Mouse (Mus musculus) frontal cortex, adult (tissue): ENCODE measurements around the gene Ripor2.
A peak's percentile ranks its signal among the peaks of the same experiment; 100 is the strongest.

Experiments
- ATAC-seq: cut with Nextera tagmentation; 2 replicates; pipeline ENCODE4 v1.9.2; 2017; ENCODE audit warnings: mild to moderate bottlenecking, moderate library complexity, mixed read lengths; ENCODE audit not compliant: low TSS enrichment

The Ripor2 gene

GRCm38 (mm10) chr13:24581833-24582232, at the start of gene Ripor2:
Ripor2 (plus strand) TSS chr13:24582189.
- ATAC-seq, result no peak

DNA sequence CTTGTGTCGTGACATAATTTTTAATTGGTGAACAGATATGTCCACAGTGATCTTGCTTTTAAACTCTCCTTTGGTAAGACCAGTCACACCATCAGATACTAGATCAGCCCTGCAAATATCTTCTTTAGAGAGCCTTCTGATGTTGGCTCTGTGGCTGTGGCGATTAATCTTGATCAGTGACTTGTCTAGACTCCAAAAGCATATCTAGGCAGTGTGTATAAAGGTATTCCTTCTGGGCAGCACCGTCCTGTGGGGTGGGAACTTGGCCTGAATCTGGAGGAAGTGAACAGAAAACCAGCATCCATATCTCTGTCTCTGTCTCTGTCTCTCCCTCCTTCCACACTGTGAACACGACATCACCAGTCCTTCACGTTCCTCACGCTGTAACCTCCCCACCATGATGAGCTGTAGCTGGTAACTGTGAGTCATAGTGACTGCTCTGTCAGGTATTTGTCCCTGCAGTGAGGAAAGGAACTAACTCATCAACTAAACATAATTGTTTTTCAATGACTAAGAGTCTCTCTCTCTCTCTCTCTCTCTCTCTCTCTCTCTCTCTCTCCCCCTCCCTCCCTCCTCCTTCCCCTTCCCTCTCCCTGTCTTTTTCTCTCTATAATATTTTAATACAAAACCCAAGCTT, 45.3 kb upstream of the Ripor2 start:
- no peak for ATAC-seq

- ATAC-seq, result no peak
Observed at GRCm38 (mm10) chr13:24538012-24538411, 44.0 kb upstream of the Ripor2 start.

DNA sequence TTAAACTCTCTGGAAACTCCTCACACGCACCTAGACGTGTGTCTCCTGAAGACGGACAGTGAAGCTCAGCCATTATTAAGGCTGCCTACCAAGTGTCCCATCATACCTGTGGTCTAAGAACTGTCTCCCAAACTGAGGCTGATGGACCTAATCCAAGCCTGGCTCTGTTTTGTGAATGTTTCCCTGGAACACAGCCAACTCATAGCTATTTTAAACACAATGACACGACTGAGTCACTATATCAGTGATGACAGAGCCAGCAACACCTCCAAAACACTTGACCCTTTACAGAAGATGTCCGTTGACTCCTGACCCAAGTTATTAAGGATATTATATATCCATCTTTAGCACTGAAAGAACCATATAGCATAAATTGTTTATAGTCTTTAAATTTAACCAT, 43.0 kb upstream of the Ripor2 start:
- ATAC-seq, result no peak

DNA sequence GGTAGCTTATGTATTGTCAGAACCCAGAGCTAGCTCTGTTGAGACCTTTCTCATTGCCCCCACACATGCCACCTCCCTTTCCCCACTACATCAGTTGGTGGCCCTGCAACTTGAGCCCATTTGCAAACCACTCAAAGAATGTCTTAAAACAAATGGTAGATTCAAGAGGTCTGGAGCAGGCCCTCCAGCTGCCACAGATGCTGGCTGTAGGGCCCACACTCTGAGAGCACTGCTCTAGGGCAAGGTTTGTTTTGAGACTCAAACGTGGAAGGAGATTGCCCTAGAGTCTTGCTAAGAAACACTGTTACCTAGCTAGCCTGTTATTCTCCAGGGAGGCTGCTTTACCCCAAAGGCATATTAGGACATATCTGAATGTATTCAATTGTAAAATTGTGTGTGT, 36.3 kb upstream of the Ripor2 start:
- ATAC-seq, result no peak

DNA sequence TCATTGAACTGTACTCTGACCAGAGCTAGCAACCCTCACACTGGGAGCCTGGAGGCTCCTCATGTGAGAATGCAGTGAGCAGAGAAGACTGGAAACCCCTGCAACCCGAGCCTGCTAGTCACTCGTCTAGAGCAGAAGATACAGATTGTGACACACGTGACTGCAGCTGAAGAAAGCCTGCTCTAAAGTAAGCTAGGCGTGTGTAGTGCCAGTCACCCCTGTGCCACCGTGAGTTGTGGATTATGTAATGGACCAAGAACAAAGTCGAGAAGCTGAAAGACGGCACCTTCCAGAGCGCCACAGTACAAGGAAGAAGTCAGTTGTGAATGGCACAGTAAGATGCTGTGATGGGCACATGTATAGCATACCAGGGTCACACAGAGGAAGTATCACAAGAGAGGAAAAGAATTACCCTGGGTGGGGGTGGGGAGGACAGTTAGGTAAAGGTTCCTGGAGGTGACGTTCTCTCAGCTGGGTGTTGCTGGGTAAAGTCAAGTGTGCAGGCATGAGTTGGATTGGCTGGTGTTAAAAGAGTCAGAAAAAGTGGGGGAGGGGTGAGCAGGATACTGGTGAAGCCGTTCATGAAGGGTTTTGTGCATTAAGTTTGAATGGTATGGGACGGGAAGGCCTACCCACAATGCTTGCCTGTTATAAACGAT, 35.1 kb upstream of the Ripor2 start:
- no peak for ATAC-seq

DNA sequence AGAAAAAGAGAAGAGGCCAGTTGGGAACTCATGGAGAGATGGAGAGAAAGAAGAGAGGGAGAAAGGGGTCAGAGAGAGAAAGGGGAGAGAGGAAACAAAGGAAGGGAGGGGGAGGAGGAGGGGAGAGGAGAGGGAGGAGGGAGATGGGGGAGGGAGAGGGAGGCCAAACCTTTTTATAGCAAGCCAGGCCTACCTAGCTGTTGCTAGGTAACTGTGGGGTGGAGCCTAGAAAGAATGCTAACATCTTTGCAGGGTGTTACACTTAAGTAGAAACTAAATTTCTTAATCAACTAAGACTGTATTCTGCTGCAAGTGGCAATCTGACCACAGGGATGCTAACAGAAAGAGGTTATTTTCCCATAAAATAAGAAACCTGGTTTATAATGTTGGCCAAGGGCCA, 33.1 kb upstream of the Ripor2 start:
- no peak for ATAC-seq

- 0 out of 2 replicates have a peak, but pooled peaks have one; percentile 38 for ATAC-seq
Observed at GRCm38 (mm10) chr13:24551100-24551931, 30.7 kb upstream of the Ripor2 start.

DNA sequence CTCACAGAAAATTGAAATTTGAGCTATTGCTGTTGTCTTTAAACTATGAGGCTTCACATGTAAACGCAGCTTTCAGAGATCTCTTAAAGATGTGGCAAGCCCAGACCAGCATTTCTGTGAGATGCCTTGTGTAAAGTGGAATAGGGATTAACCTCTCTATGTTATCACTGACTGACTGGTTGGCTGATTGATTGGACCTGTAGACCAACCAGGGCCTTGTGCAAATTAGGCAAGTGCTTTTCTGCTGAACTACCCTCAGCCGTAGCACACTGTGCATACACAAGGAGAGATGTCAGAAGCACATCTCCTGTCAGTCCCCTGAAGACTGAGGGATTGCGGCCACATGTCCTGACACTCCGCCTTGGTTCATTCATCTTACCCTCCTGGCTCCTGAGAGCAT, 29.9 kb upstream of the Ripor2 start:
- ATAC-seq, result no peak

DNA sequence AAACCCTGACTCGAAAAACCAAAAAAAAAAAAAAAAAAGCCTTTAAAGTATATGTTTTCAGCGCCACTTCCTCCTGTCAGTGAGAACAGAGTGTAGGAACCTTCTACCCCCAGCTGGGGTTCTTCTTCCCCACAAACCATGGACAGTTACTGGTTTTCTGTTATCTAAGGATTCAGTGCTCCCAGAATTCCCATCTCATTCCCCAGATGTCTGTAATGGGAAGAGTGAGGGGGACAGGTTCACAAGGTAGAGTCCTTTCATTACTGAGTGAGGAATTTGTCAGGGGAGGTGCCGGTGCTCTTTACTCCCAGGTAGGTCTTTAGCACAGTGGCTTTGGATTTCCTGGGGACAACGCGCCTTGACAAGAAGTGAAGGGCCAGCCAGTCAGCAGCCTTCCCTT, 20.6 kb upstream of the Ripor2 start:
- no peak for ATAC-seq

- no peak for ATAC-seq
Observed at GRCm38 (mm10) chr13:24564706-24565105, 17.3 kb upstream of the Ripor2 start.

DNA sequence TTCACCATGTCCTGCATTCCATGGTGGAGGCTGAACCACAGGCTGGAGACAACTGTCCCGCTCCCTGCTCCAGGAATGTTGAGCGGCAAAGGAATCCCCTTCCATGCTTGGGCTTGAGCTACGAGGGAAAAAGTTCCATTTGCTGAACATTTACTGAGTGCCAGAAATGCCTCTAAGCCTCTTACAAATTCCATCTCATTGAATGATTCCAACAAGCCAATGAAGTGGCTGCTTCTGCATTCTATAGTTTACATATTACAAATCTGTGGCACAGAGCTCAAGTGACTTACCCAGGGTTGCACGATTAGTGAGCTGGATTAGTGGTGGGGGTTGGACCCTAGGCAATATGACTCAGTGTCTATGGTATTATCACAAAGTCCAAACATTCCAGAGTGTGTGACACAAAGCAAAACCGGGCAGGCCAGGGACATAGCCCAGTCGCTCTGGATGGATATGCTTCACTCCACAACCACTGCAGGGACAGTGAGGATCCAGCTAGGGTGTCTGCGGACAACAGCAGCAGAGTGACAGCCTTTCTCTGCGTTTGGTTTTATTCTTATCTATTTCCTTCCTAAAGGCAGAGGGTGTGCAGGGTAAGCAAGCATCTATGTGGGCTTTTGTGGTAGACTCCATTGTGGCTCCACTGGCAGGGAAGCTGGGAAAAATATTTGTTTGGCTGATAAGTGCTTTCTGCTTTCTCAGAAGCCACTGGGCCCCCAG, 16.6 kb upstream of the Ripor2 start:
- no peak for ATAC-seq

DNA sequence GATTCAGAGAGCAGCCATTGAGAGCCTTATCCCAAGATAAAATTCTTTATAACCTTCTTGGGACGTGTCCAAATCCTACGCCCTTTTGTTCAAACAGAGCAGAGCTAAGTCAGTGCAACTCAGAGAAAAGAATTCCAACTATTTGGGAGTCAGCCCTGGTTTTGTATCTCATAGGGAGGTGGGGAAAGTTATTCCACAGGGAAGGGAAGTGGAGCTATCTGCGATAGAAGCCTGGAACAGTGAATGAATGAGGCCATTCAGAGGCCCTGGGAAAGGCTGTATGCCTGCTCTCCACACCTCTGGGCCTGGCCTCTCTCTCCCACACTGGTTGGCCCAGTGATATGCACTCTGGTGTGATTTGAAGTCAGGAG, 16.1 kb upstream of the Ripor2 start:
- no peak for ATAC-seq

- ATAC-seq, result no peak
Observed at GRCm38 (mm10) chr13:24567176-24567811, 14.7 kb upstream of the Ripor2 start.

DNA sequence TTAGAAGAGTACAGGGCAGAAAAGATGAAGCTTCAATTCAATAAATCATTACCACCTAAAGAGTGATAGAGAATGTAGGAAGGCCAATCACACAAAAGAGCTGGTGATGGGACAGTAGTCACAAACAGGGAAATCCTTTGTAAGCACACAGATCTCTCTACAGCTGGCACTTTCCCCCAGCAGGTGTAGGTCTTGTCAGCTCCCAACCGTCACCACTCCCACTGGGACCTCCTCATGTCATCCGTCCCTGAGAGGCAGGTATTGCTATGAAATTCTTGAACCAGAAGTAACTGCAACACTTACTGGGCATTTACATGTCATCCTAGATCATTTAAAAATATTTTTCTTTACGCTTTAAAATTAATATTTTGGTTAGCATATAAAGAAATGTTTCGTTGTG, 12.9 kb upstream of the Ripor2 start:
- no peak for ATAC-seq

DNA sequence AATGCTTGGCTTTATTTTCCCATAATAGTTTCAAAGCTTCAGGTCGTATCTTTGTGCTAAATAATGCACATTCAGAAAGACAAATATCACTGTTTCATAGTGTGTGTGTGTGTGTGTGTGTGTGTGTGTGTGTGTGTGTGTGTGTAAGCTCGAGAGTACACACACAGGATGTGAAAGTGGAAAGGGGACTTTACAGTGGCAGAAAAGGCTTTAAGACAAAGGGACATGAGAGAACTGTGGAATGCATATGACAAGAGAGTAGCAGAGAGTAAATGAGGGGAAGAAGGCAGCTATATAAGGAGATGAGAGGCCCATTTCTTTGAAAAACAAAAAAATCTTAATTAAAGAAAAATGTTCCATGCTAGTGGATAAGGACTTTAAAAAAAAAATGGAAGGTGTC, 11.3 kb upstream of the Ripor2 start:
- no peak for ATAC-seq

DNA sequence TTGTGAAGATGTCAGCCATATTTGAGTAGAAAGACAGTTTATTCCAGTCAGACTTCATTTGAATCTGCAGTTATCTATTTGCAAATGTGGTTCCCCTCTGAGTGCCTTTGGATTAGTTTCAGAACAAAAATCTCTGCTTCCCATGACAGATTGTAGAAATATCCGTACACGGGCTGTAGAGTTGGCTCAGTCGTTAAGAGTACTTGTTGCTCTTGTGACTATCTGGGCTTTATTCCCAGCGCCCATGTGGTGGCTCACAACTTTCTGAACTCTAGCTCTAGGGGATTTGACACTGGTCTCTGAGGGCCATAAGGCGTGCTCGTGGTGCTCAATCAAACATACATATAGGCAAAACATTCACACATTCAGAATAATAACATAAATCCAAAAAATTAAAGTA, 10.1 kb upstream of the Ripor2 start:
- no peak for ATAC-seq

- no peak for ATAC-seq
Observed at GRCm38 (mm10) chr13:24575126-24575525, 6.9 kb upstream of the Ripor2 start.

DNA sequence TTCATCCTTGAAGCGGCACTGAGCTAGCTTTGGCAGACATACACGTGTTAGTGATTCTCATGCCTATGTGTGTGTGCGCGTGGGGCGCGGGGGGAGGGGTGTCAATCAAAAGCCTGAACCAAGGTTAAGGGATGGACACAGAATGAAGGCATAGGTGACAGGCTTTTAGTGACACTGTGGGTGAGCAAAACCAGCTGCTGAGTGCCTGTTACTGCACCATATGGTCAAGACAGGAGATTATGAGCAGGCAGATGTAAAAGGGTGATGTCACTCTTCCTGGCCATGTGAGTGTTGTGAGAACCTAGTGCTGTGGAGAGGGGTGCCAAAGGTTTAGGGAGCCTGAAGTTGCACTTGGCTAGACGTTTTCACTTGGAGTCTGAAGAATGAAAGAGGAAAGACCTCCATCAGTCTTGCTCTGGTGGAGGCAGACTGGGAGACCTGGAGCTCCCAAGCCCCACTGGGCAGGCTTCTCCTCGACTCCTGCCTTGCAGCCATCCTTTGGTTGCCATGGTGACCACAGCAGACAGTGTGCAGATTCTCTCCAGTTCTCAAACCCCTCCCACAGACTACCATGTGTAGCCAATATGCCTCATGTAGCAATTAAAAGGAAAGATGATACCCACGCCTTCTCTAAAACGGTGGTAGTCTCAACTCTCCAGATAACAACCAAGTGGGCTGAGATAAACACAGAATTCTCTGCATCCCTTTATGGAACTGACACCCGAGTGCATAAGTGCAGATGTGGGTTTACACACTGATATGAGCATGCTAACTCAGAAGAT, 5.5 kb upstream of the Ripor2 start:
- peak; percentile 98 for ATAC-seq

DNA sequence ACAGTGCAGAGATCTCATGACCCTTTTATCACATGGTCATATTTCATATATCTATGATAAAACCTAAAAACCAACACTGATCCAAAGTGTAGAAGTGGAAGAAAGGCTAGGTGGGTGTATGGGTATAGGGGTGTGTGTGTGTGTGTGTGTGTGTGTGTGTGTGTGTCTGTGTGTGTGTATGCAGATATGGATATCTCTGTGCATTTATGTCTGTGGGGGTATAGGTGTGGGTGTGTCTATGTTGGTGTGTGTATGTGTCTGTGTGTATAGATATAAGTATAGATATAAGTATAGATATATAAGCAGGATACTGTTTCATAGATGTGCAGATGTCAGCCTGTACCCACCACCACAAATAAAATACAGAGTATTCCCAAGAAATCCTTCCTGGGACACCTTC, 3.7 kb upstream of the Ripor2 start:
- ATAC-seq, result no peak

- no peak for ATAC-seq
Observed at GRCm38 (mm10) chr13:24580759-24581158, 1.2 kb upstream of the Ripor2 start.
